Mouse (Mus musculus) hindbrain, embryonic 10.5 days (tissue): Measurements from ENCODE around the gene Mrpl38. TPM values are rescaled to one million over a fixed set of nuclear protein-coding genes. Genes with fewer than 3 reads are reported as not detected.
A peak's percentile ranks its signal among the peaks of the same experiment; 100 is the strongest.

Experiments used
- DNase-seq: peaks from one replicate; pipeline ENCODE4 v3.0.0-alpha.2; 2017; ENCODE audit warnings: low spot score
- H3K27ac ChIP-seq: fragments of 300-500 bp; sonication (generic); 2 replicates; pipeline ENCODE4 v1.5.1; 2016; ENCODE audit warnings: mild to moderate bottlenecking, moderate library complexity
- H3K27me3 ChIP-seq: fragments of 300-500 bp; sonication (generic); 2 replicates; pipeline ENCODE4 v1.6.1; 2016; ENCODE audit warnings: mild to moderate bottlenecking; ENCODE audit not compliant: poor library complexity, insufficient read depth, severe bottlenecking
- H3K36me3 ChIP-seq: fragments of 300-500 bp; sonication (generic); 2 replicates; pipeline ENCODE4 v1.6.1; 2016; ENCODE audit warnings: mild to moderate bottlenecking, moderate library complexity
- H3K4me1 ChIP-seq: fragments of 300-500 bp; sonication (generic); replicated peaks from 2 replicates; pipeline ENCODE4 v1.6.1; 2016; ENCODE audit warnings: mild to moderate bottlenecking
- H3K4me3 ChIP-seq: fragments of 300-500 bp; sonication (generic); 2 replicates; pipeline ENCODE4 v1.5.1; 2016; ENCODE audit warnings: mild to moderate bottlenecking, moderate library complexity
- H3K9me3 ChIP-seq: fragments of 300-500 bp; sonication (generic); 2 replicates; pipeline ENCODE4 v1.6.1; 2016; ENCODE audit warnings: mild to moderate bottlenecking, moderate library complexity
- WGBS: fragments of 180-500 bp; shearing (Covaris S2); methylation state at CpG from one replicate; pipeline ENCODE4 v1.1.7; 2016; 5-methylcytosine and 5-hydroxymethylcytosine counted together
- polyA plus RNA-seq: library from polyadenylated mRNA; unstranded; fragments of >200 nt; fragmentation: Nextera tagmentation; extraction: Ambion mirVana; gene quantifications from 2 replicates; pipeline ENCODE4 v1.2.1, GENCODE M21; 2016

Gene Mrpl38
- polyA plus RNA-seq, 1 experiment from 2014 or later: 114 TPM

GRCm38 (mm10) chr11:116117819-116118218 lies 20.8 kb downstream of the Mrpl38 start:
- H3K4me3 ChIP-seq: no peak overlapping the region
- no peaks in the 10 kb centered on the region for H3K9me3 ChIP-seq
- no peak overlapping the region for H3K27ac ChIP-seq
- peaks cover 19% of the 10 kb centered on the region for H3K4me1 ChIP-seq
- no peaks in the 10 kb centered on the region for H3K36me3 ChIP-seq
- DNase-seq: no peak
- H3K27me3 ChIP-seq: no peaks in the 10 kb centered on the region; the same call in 1 of the 2 replicates

GRCm38 (mm10) chr11:116117241-116117640 lies 21.4 kb downstream of the Mrpl38 start:
- Histone ChIP-seq H3K9me3 (no peaks in the 10 kb centered on the region), H3K4me1 (peaks cover 19% of the 10 kb centered on the region), H3K36me3 (no peaks in the 10 kb centered on the region), H3K27me3 (peaks cover 1% of the 10 kb centered on the region), H3K4me3 (no peak overlapping the region), H3K27ac (peak overlapping the region; percentile 35; the same call in 1 of the 2 replicates)
- WGBS: 66% methylated on average over 12 of the region's 12 CpGs
- no peak for DNase-seq

GRCm38 (mm10) chr11:116111611-116112203 lies 27.0 kb downstream of the Mrpl38 start:
- Histone ChIP-seq H3K27me3 (peaks cover 56% of the 10 kb centered on the region), H3K27ac (no peak overlapping the region), H3K36me3 (no peaks in the 10 kb centered on the region), H3K4me1 (peaks cover 36% of the 10 kb centered on the region), H3K4me3 (no peak overlapping the region), H3K9me3 (no peaks in the 10 kb centered on the region)
- no peak for DNase-seq
- WGBS: 85% methylated on average over 19 of the region's 19 CpGs

GRCm38 (mm10) chr11:116111067-116111466 lies 27.6 kb downstream of the Mrpl38 start:
- H3K9me3 ChIP-seq: no peaks in the 10 kb centered on the region
- H3K27ac ChIP-seq: no peak overlapping the region
- WGBS: 82% methylated on average over 4 of the region's 4 CpGs
- peaks cover 43% of the 10 kb centered on the region for H3K4me1 ChIP-seq
- peaks cover 63% of the 10 kb centered on the region for H3K27me3 ChIP-seq
- no peak overlapping the region for H3K4me3 ChIP-seq
- no peak for DNase-seq
- H3K36me3 ChIP-seq: no peaks in the 10 kb centered on the region

GRCm38 (mm10) chr11:116110540-116110939 lies 28.1 kb downstream of the Mrpl38 start:
- DNase-seq: no peak
- H3K27me3 ChIP-seq: peaks cover 68% of the 10 kb centered on the region
- H3K27ac ChIP-seq: 0 out of 2 replicates have a peak overlapping the region, but pooled peaks have one; percentile 68
- 32% methylated on average over 10 of the region's 10 CpGs for WGBS
- H3K4me3 ChIP-seq: peak overlapping the region; percentile 45
- no peaks in the 10 kb centered on the region for H3K9me3 ChIP-seq
- no peaks in the 10 kb centered on the region for H3K36me3 ChIP-seq
- peaks cover 48% of the 10 kb centered on the region for H3K4me1 ChIP-seq

GRCm38 (mm10) chr11:116110131-116110530 lies 28.5 kb downstream of the Mrpl38 start:
- Histone ChIP-seq H3K4me1 (peaks cover 50% of the 10 kb centered on the region), H3K36me3 (no peaks in the 10 kb centered on the region), H3K9me3 (no peaks in the 10 kb centered on the region), H3K27me3 (peaks cover 72% of the 10 kb centered on the region), H3K27ac (peak overlapping the region; percentile 68), H3K4me3 (peak overlapping the region; percentile 45)
- peak; percentile 33 for DNase-seq
- 3% methylated on average over 35 of the region's 35 CpGs for WGBS

- Histone ChIP-seq H3K27ac (peak overlapping the region; percentile 68), H3K27me3 (peaks cover 76% of the 10 kb centered on the region)
- peak; percentile 42 for DNase-seq
These were observed 29.1 kb downstream of the Mrpl38 start for GRCm38 (mm10) chr11:116109441-116110081.

GRCm38 (mm10) chr11:116108464-116109137 lies 30.1 kb downstream of the Mrpl38 start:
- DNase-seq: peak; percentile 37
- 6% methylated on average over 23 of the region's 23 CpGs for WGBS
- Histone ChIP-seq H3K9me3 (no peaks in the 10 kb centered on the region), H3K27me3 (peaks cover 80% of the 10 kb centered on the region), H3K36me3 (no peaks in the 10 kb centered on the region), H3K4me3 (peak overlapping the region; percentile 45), H3K4me1 (peaks cover 65% of the 10 kb centered on the region), H3K27ac (no peak overlapping the region)

More at GRCm38 (mm10) chr11:116109441-116110081, 29.1 kb downstream of the Mrpl38 start:
- Histone ChIP-seq H3K36me3 (no peaks in the 10 kb centered on the region), H3K9me3 (no peaks in the 10 kb centered on the region), H3K4me1 (peaks cover 55% of the 10 kb centered on the region), H3K4me3 (peak overlapping the region; percentile 45)
- 2% methylated on average over 70 of the region's 70 CpGs for WGBS

- 9% methylated on average over 19 of the region's 19 CpGs for WGBS
- peak; percentile 19 for DNase-seq
- H3K27me3 ChIP-seq: peaks cover 80% of the 10 kb centered on the region
- peak overlapping the region; percentile 45; the same call in 1 of the 2 replicates for H3K4me3 ChIP-seq
- H3K36me3 ChIP-seq: no peaks in the 10 kb centered on the region
- H3K9me3 ChIP-seq: no peaks in the 10 kb centered on the region
- H3K27ac ChIP-seq: peak overlapping the region; percentile 16; the same call in 1 of the 2 replicates
- H3K4me1 ChIP-seq: peaks cover 72% of the 10 kb centered on the region
These were observed 30.8 kb downstream of the Mrpl38 start for GRCm38 (mm10) chr11:116107777-116108285.

- H3K36me3 ChIP-seq: no peaks in the 10 kb centered on the region
- peaks cover 78% of the 10 kb centered on the region for H3K27me3 ChIP-seq
- peak; percentile 25 for DNase-seq
- WGBS: 18% methylated on average over 14 of the region's 14 CpGs
- peak overlapping the region; percentile 1; the same call in 1 of the 2 replicates for H3K27ac ChIP-seq
- peaks cover 76% of the 10 kb centered on the region for H3K4me1 ChIP-seq
- no peaks in the 10 kb centered on the region for H3K9me3 ChIP-seq
- peak overlapping the region; percentile 45; the same call in 1 of the 2 replicates for H3K4me3 ChIP-seq
These were observed 31.5 kb downstream of the Mrpl38 start for GRCm38 (mm10) chr11:116106963-116107776.

GRCm38 (mm10) chr11:116106154-116106962 lies 32.3 kb downstream of the Mrpl38 start:
- Histone ChIP-seq H3K27me3 (peaks cover 70% of the 10 kb centered on the region), H3K36me3 (no peaks in the 10 kb centered on the region), H3K4me1 (peaks cover 84% of the 10 kb centered on the region), H3K27ac (peak overlapping the region; percentile 75), H3K4me3 (peak overlapping the region; percentile 35), H3K9me3 (no peaks in the 10 kb centered on the region)
- WGBS: 23% methylated on average over 32 of the region's 32 CpGs
- peak; percentile 52 for DNase-seq
